ENCODE assay signal across 8 mouse cellular contexts in genomic region chr8:87961680-87962513, GRCm38 (mm10). TPM values are rescaled to one million over a fixed set of nuclear protein-coding genes. Genes with fewer than 3 reads are reported as not detected.
A peak's percentile ranks its signal among the peaks of the same experiment; 100 is the strongest.
DNase-seq lines count a peak whose midpoint lies in the region; ATAC-seq and TF ChIP-seq lines count a peak whose summit lies in the region.

No protein-coding gene starts in this region.

- H3K36me3 ChIP-seq in intestine, postnatal 0 days (ENCODE audit: control insufficient read depth, insufficient read depth): no peaks in the 10 kb centered on the region
- H3K36me3 ChIP-seq in liver, embryonic 16.5 days (ENCODE audit: control insufficient read depth, insufficient read depth): no peaks in the 10 kb centered on the region
- H3K36me3 ChIP-seq in neural tube, embryonic 15.5 days: no peaks in the 10 kb centered on the region

- H3K9me3 ChIP-seq in intestine, postnatal 0 days (ENCODE audit: control insufficient read depth): no peaks in the 10 kb centered on the region
- no peaks in the 10 kb centered on the region for H3K9me3 ChIP-seq in liver, embryonic 16.5 days (replicated peaks; ENCODE audit: control insufficient read depth, low read length)
- no peaks in the 10 kb centered on the region for H3K9me3 ChIP-seq in neural tube, embryonic 15.5 days (replicated peaks)

- WGBS in intestine, postnatal 0 days: 2% methylated on average over 50 of the region's 50 CpGs
- WGBS in liver, embryonic 16.5 days (ENCODE audit: insufficient replicate concordance): under 1% methylated on average over 49 of the region's 50 CpGs
- 2% methylated on average over 50 of the region's 50 CpGs for WGBS in neural tube, embryonic 15.5 days

- DNase-seq in left cerebral cortex, postnatal 4 days: peak; percentile 94
- no peak for DNase-seq in left cerebral cortex, postnatal 14 days (ENCODE audit: low spot score in 2 of 2)
- peak; percentile 88 to 91 for DNase-seq in cerebellum, postnatal 14 days
- peak; percentile 60 to 66 for DNase-seq in heart, adult 18-20 months
- no peak for DNase-seq in thymus, postnatal 10 days (ENCODE audit: low spot score in 2 of 2)

- no peak for TF ChIP-seq CTCF in intestine, postnatal 0 days (IDR thresholded peaks at IDR 0.05; ENCODE audit: low read depth)

- H3K4me1 ChIP-seq in intestine, postnatal 0 days (replicated peaks; ENCODE audit: control insufficient read depth, insufficient read depth, low read length): 0 out of 2 replicates have a peak, but pooled peaks cover 5% of the 10 kb centered on the region
- H3K4me1 ChIP-seq in liver, embryonic 16.5 days (ENCODE audit: control insufficient read depth, low read depth, low read length): no peaks in the 10 kb centered on the region; the same call in none of the 2 replicates
- peaks cover 43% of the 10 kb centered on the region for H3K4me1 ChIP-seq in neural tube, embryonic 15.5 days

- H3K4me3 ChIP-seq in intestine, postnatal 0 days (ENCODE audit: low read depth, low read length): peak overlapping the region; percentile 73
- H3K4me3 ChIP-seq in liver, embryonic 16.5 days (ENCODE audit: low read depth, low read length): 0 out of 2 replicates have a peak overlapping the region, but pooled peaks have one; percentile 3
- H3K4me3 ChIP-seq in neural tube, embryonic 15.5 days (replicated peaks): peak overlapping the region; percentile 82

- H3K4me2 ChIP-seq in intestine, postnatal 0 days (replicated peaks; ENCODE audit: low read depth): peak overlapping the region; percentile 98
- H3K4me2 ChIP-seq in liver, embryonic 16.5 days (ENCODE audit: low read depth, low read length): peak overlapping the region; percentile 27
- peak overlapping the region; percentile 79 for H3K4me2 ChIP-seq in neural tube, embryonic 15.5 days

- no peak overlapping the region for H3K27ac ChIP-seq in intestine, postnatal 0 days (ENCODE audit: low read depth, low read length)
- H3K27ac ChIP-seq in liver, embryonic 16.5 days (ENCODE audit: low read length): no peak overlapping the region
- peak overlapping the region; percentile 37; the same call in 1 of the 2 replicates for H3K27ac ChIP-seq in neural tube, embryonic 15.5 days (replicated peaks)

- no peak overlapping the region for H3K9ac ChIP-seq in intestine, postnatal 0 days (ENCODE audit: low read depth, low read length)
- no peak overlapping the region for H3K9ac ChIP-seq in liver, embryonic 16.5 days (ENCODE audit: low read depth, low read length)
- H3K9ac ChIP-seq in neural tube, embryonic 15.5 days (replicated peaks): peak overlapping the region; percentile 45

- intact Hi-C loops in left cerebral cortex, postnatal 4 days (cut with DNase I): no loop called here
- intact Hi-C loops in left cerebral cortex, postnatal 14 days (cut with DNase I): loop anchor here (5.0 kb wide), 1 partner anchor 245 kb away; no protein-coding TSS in a partner anchor

- H3K27me3 ChIP-seq in intestine, postnatal 0 days (replicated peaks; ENCODE audit: control insufficient read depth, insufficient read depth, low read length): peaks cover 44% of the 10 kb centered on the region
- H3K27me3 ChIP-seq in liver, embryonic 16.5 days (ENCODE audit: control insufficient read depth, insufficient read depth, low read depth, low read length): peaks cover 71% of the 10 kb centered on the region
- peaks cover 10% of the 10 kb centered on the region; the same call in 1 of the 2 replicates for H3K27me3 ChIP-seq in neural tube, embryonic 15.5 days (replicated peaks)

- ATAC-seq in intestine, postnatal 0 days: no peak
- ATAC-seq in liver, embryonic 16.5 days (ENCODE audit: low read depth): no peak
- no peak for ATAC-seq in neural tube, embryonic 15.5 days (ENCODE audit: low FRiP score)

RNA-seq across cellular contexts. Expression of gene Zfp423, which starts 2.5 kb away (rescaled TPM):
- total RNA-seq in left cerebral cortex, postnatal 4 days (2021): 10 to 100 TPM; 28.3 to 34.8 TPM
- 10 to 100 TPM; 20.4 to 27.4 TPM for total RNA-seq in left cerebral cortex, postnatal 14 days (2021)
- total RNA-seq in heart, adult 18-20 months (2021): 1 to 10 TPM; 3.6 to 4.9 TPM
- polyA plus RNA-seq in intestine, postnatal 0 days (2015; fragmentation: Nextera tagmentation; extraction: Ambion mirVana): 1.6 and 1.8 TPM in 2 replicates
- polyA plus RNA-seq in liver, embryonic 16.5 days (2015; fragmentation: Nextera tagmentation; extraction: Ambion mirVana): 0.29 and 0.46 TPM in 2 replicates
- 16.5 and 18.5 TPM in 2 replicates for polyA plus RNA-seq in neural tube, embryonic 15.5 days (2015; fragmentation: Nextera tagmentation; extraction: Ambion mirVana)

Comparison
In these comparisons a context has a peak if more than half of its experiments do, and no peak if none do; other contexts are left out.
1. DNase-seq: peak in left cerebral cortex, postnatal 4 days (single experiment), cerebellum, postnatal 14 days (2 of 2) and heart, adult 18-20 months (2 of 2); none in left cerebral cortex, postnatal 14 days (0 of 2) and thymus, postnatal 10 days (0 of 2).
2. H3K4me2 ChIP-seq: peak in every context shown above with its lines; median percentile 98 in intestine, postnatal 0 days; 79 in neural tube, embryonic 15.5 days; 27 in liver, embryonic 16.5 days.
3. H3K4me3 ChIP-seq: peak in every context shown above with its lines; median percentile 82 in neural tube, embryonic 15.5 days; 73 in intestine, postnatal 0 days; 3 in liver, embryonic 16.5 days.